31 mouse cellular contexts compared by ENCODE assay signal in the genomic region with DNA sequence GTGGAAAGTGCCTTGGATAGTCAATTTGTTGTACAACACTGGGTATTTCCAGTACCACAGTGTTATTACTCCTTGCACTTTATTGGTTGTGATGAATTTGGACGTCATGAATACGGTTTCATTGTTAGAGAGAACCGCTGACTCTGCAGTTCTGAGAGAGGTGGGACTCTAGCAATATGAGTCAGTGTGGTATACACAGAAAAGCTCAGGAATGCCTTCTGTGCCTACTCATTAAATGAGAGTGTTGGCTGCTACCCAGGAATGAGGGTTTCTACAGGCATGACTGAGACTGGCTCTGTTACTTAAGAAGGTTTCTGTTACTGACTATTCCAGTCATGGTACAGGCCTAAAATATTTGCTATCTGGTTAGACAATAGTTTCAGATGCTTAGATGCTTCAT. TPM values are rescaled to one million over a fixed set of nuclear protein-coding genes. Genes with fewer than 3 reads are reported as not detected.
A peak's percentile ranks its signal among the peaks of the same experiment; 100 is the strongest.
DNase-seq lines count a peak whose midpoint lies in the region; ATAC-seq lines count a peak whose summit lies in the region.
"Had no signal": no experiment of that assay in that cellular context is flagged by ENCODE, and none has a peak within 500 bp of the region (broad histone marks: within the 10 kb centered on the region; RNA-seq: fewer than 3 reads in every experiment).

No protein-coding gene starts in this region.

- WGBS in embryonic facial prominence, embryonic 14.5 days = 67% methylated on average over 3 of the region's 3 CpGs
- 90% methylated on average over 3 of the region's 3 CpGs for WGBS in embryonic facial prominence, embryonic 10.5 days
- WGBS in limb, embryonic 13.5 days = 67% methylated on average over 3 of the region's 3 CpGs
- 83% methylated on average over 3 of the region's 3 CpGs for WGBS in limb, embryonic 10.5 days
- 82% methylated on average over 3 of the region's 3 CpGs for WGBS in intestine, embryonic 16.5 days
- 79% methylated on average over 3 of the region's 3 CpGs for WGBS in heart, embryonic 10.5 days

- H3K9me3 ChIP-seq in embryonic facial prominence, embryonic 14.5 days (ENCODE audit: control insufficient read depth, low read length) = no peaks in the 10 kb centered on the region
- no peaks in the 10 kb centered on the region for H3K9me3 ChIP-seq in embryonic facial prominence, embryonic 10.5 days
- no peaks in the 10 kb centered on the region for H3K9me3 ChIP-seq in limb, embryonic 13.5 days
- H3K9me3 ChIP-seq in limb, embryonic 10.5 days (replicated peaks) = no peaks in the 10 kb centered on the region
- H3K9me3 ChIP-seq in ES-E14 (ENCODE audit: control insufficient read depth, insufficient read depth, low read depth, low read length) = no peaks in the 10 kb centered on the region
- no peaks in the 10 kb centered on the region for H3K9me3 ChIP-seq in intestine, embryonic 16.5 days (ENCODE audit: control insufficient read depth, low read length)
- H3K9me3 ChIP-seq in heart, embryonic 10.5 days = no peaks in the 10 kb centered on the region
- H3K9me3 ChIP-seq: hindbrain, embryonic 15.5 days; intestine, embryonic 15.5 days; midbrain, embryonic 10.5 days; neural tube, embryonic 13.5 days had no signal

- H3K9ac ChIP-seq in embryonic facial prominence, embryonic 14.5 days (ENCODE audit: low read depth, low read length) = no peak overlapping the region
- no peak overlapping the region for H3K9ac ChIP-seq in limb, embryonic 13.5 days
- no peak overlapping the region for H3K9ac ChIP-seq in ES-E14 (ENCODE audit: insufficient read depth, low read depth, low read length, poor library complexity, severe bottlenecking)
- no peak overlapping the region for H3K9ac ChIP-seq in intestine, embryonic 16.5 days (ENCODE audit: low read depth, low read length)
- H3K9ac ChIP-seq: hindbrain, embryonic 15.5 days; intestine, embryonic 15.5 days; lung, embryonic 14.5 days; neural tube, embryonic 13.5 days had no signal

- H3K4me2 ChIP-seq in embryonic facial prominence, embryonic 14.5 days (ENCODE audit: low read depth, low read length) = no peak overlapping the region
- H3K4me2 ChIP-seq in limb, embryonic 13.5 days (replicated peaks) = no peak overlapping the region
- H3K4me2 ChIP-seq in intestine, embryonic 16.5 days (ENCODE audit: low read depth, low read length) = no peak overlapping the region
- H3K4me2 ChIP-seq: hindbrain, embryonic 15.5 days; intestine, embryonic 15.5 days; liver, embryonic 11.5 days; lung, embryonic 14.5 days; neural tube, embryonic 13.5 days had no signal

- H3K27me3 ChIP-seq in embryonic facial prominence, embryonic 14.5 days (replicated peaks; ENCODE audit: control insufficient read depth, insufficient read depth, low read length) = no peaks in the 10 kb centered on the region
- no peaks in the 10 kb centered on the region for H3K27me3 ChIP-seq in embryonic facial prominence, embryonic 10.5 days (replicated peaks; ENCODE audit: low read depth, poor library complexity, severe bottlenecking)
- H3K27me3 ChIP-seq in limb, embryonic 13.5 days = no peaks in the 10 kb centered on the region
- no peaks in the 10 kb centered on the region for H3K27me3 ChIP-seq in limb, embryonic 10.5 days (ENCODE audit: low read depth, poor library complexity, severe bottlenecking)
- no peaks in the 10 kb centered on the region for H3K27me3 ChIP-seq in intestine, embryonic 16.5 days (replicated peaks; ENCODE audit: control insufficient read depth, insufficient read depth, low read length)
- H3K27me3 ChIP-seq in heart, embryonic 10.5 days (ENCODE audit: insufficient read depth, poor library complexity, severe bottlenecking) = no peaks in the 10 kb centered on the region
- H3K27me3 ChIP-seq: hindbrain, embryonic 15.5 days; intestine, embryonic 15.5 days; neural tube, embryonic 13.5 days had no signal

- no peak overlapping the region for H3K27ac ChIP-seq in embryonic facial prominence, embryonic 14.5 days (replicated peaks; ENCODE audit: low read depth, low read length)
- no peak overlapping the region for H3K27ac ChIP-seq in embryonic facial prominence, embryonic 10.5 days (replicated peaks)
- no peak overlapping the region for H3K27ac ChIP-seq in limb, embryonic 13.5 days
- no peak overlapping the region for H3K27ac ChIP-seq in limb, embryonic 10.5 days
- H3K27ac ChIP-seq in ES-E14 (ENCODE audit: insufficient read depth, low read depth, low read length, poor library complexity, severe bottlenecking) = no peak overlapping the region
- no peak overlapping the region for H3K27ac ChIP-seq in intestine, embryonic 16.5 days (ENCODE audit: low read length)
- H3K27ac ChIP-seq in heart, embryonic 10.5 days = no peak overlapping the region
- H3K27ac ChIP-seq: hindbrain, embryonic 15.5 days; intestine, embryonic 15.5 days; macrophage; midbrain, embryonic 10.5 days; neural tube, embryonic 13.5 days had no signal

- DNase-seq in embryonic facial prominence, embryonic 14.5 days (ENCODE audit: low spot score) = peak; percentile 80
- DNase-seq in embryonic facial prominence, embryonic 10.5 days (ENCODE audit: low spot score) = no peak
- no peak for DNase-seq in limb, embryonic 10.5 days (ENCODE audit: low spot score)
- DNase-seq in ES-E14 (ENCODE audit: low read depth, low spot score) = no peak
- DNase-seq in fibroblast of lung, adult 2 months (ENCODE audit: low read depth) = peak; percentile 69
- DNase-seq in heart, embryonic 10.5 days (ENCODE audit: low spot score) = no peak
- DNase-seq: cerebellum, adult 2 months; gastrocnemius, postnatal 14 days; heart, adult 18-20 months; heart, postnatal 36 days; lung, embryonic 14.5 days; spleen, adult 18-20 months; thymus, adult 18-20 months; thymus, postnatal 4 days had no signal

- peak; percentile 67; the same call in 1 of the 2 replicates for ATAC-seq in embryonic facial prominence, embryonic 14.5 days (ENCODE audit: low read depth)
- ATAC-seq in limb, embryonic 13.5 days (ENCODE audit: low FRiP score, low read depth) = peak; percentile 71; the same call in 1 of the 2 replicates
- ATAC-seq in intestine, embryonic 16.5 days = no peak
- ATAC-seq: activated CD4-positive, CD25-positive, alpha-beta regulatory T cell, adult 4 months; intestine, embryonic 15.5 days had no signal

- in situ Hi-C loops in ES-E14 (cut with MboI; ENCODE audit: low sequenced_read_pairs in 2 of 2, unreplicated experiment in 2 of 2) = no loop called here

- no peaks in the 10 kb centered on the region for H3K4me1 ChIP-seq in embryonic facial prominence, embryonic 14.5 days (ENCODE audit: control insufficient read depth, insufficient read depth, low read length)
- no peaks in the 10 kb centered on the region for H3K4me1 ChIP-seq in embryonic facial prominence, embryonic 10.5 days
- H3K4me1 ChIP-seq in limb, embryonic 13.5 days = no peaks in the 10 kb centered on the region
- no peaks in the 10 kb centered on the region for H3K4me1 ChIP-seq in limb, embryonic 10.5 days
- H3K4me1 ChIP-seq in ES-E14 (ENCODE audit: control insufficient read depth in 2 of 2, insufficient read depth in 2 of 2, low read length in 2 of 2, poor library complexity in 1 of 2) = no peaks in the 10 kb centered on the region
- no peaks in the 10 kb centered on the region for H3K4me1 ChIP-seq in intestine, embryonic 16.5 days (ENCODE audit: control insufficient read depth, insufficient read depth, low read length)
- H3K4me1 ChIP-seq in heart, embryonic 10.5 days = no peaks in the 10 kb centered on the region
- H3K4me1 ChIP-seq: hindbrain, embryonic 15.5 days; intestine, embryonic 15.5 days; midbrain, embryonic 10.5 days; neural tube, embryonic 13.5 days had no signal

- no peak overlapping the region for H3K4me3 ChIP-seq in embryonic facial prominence, embryonic 14.5 days (ENCODE audit: low read depth, low read length)
- H3K4me3 ChIP-seq in embryonic facial prominence, embryonic 10.5 days = no peak overlapping the region
- no peak overlapping the region for H3K4me3 ChIP-seq in limb, embryonic 13.5 days
- no peak overlapping the region for H3K4me3 ChIP-seq in limb, embryonic 10.5 days
- no peak overlapping the region for H3K4me3 ChIP-seq in ES-E14 (ENCODE audit: insufficient read depth in 1 of 2, low read depth in 1 of 2, low read length in 2 of 2, poor library complexity in 1 of 2, severe bottlenecking in 1 of 2)
- no peak overlapping the region for H3K4me3 ChIP-seq in intestine, embryonic 16.5 days (ENCODE audit: low read length)
- no peak overlapping the region for H3K4me3 ChIP-seq in heart, embryonic 10.5 days
- H3K4me3 ChIP-seq: erythroblast, embryonic 14.5 days; hindbrain, embryonic 15.5 days; intestine, embryonic 15.5 days; midbrain, embryonic 10.5 days; neural tube, embryonic 13.5 days had no signal

- H3K36me3 ChIP-seq in embryonic facial prominence, embryonic 14.5 days (ENCODE audit: control insufficient read depth, insufficient read depth, low read length) = no peaks in the 10 kb centered on the region
- no peaks in the 10 kb centered on the region for H3K36me3 ChIP-seq in embryonic facial prominence, embryonic 10.5 days (replicated peaks)
- no peaks in the 10 kb centered on the region for H3K36me3 ChIP-seq in limb, embryonic 13.5 days
- H3K36me3 ChIP-seq in limb, embryonic 10.5 days = no peaks in the 10 kb centered on the region
- no peaks in the 10 kb centered on the region for H3K36me3 ChIP-seq in ES-E14 (ENCODE audit: control insufficient read depth, insufficient read depth, low read length, poor library complexity, severe bottlenecking)
- H3K36me3 ChIP-seq in intestine, embryonic 16.5 days (ENCODE audit: control insufficient read depth, insufficient read depth, low read length) = no peaks in the 10 kb centered on the region
- no peaks in the 10 kb centered on the region for H3K36me3 ChIP-seq in heart, embryonic 10.5 days
- H3K36me3 ChIP-seq: hindbrain, embryonic 15.5 days; intestine, embryonic 15.5 days; midbrain, embryonic 10.5 days; neural tube, embryonic 13.5 days had no signal

RNA-seq across cellular contexts. Expression of gene Lipn, which starts 15.7 kb away (rescaled TPM):
- not detected in 2 replicates for polyA plus RNA-seq in embryonic facial prominence, embryonic 14.5 days (2014; fragmentation: Nextera tagmentation; extraction: Ambion mirVana)
- polyA plus RNA-seq in embryonic facial prominence, embryonic 10.5 days (2016; fragmentation: Nextera tagmentation; extraction: Ambion mirVana) = not detected in 2 replicates
- not detected in 2 replicates for polyA plus RNA-seq in limb, embryonic 13.5 days (2015; fragmentation: Nextera tagmentation; extraction: Ambion mirVana)
- not detected in 2 replicates for polyA plus RNA-seq in limb, embryonic 10.5 days (2016; fragmentation: Nextera tagmentation; extraction: Ambion mirVana)
- not detected in 2 replicates for total RNA-seq in ES-E14 (2012; rRNA removed)
- not detected in 2 replicates for polyA plus RNA-seq in intestine, embryonic 16.5 days (2015; fragmentation: Nextera tagmentation; extraction: Ambion mirVana)
- not detected in 2 replicates for polyA plus RNA-seq in heart, embryonic 10.5 days (2016; fragmentation: Nextera tagmentation; extraction: Ambion mirVana)
- total RNA-seq: gastrocnemius, postnatal 14 days; heart, adult 18-20 months; heart, postnatal 36 days; layer of hippocampus, postnatal 14 days; left cerebral cortex, postnatal 25 days had no signal
- polyA plus RNA-seq: activated CD4-positive, CD25-positive, alpha-beta regulatory T cell, adult 4 months; cerebellum, adult 2 months; embryonic facial prominence, embryonic 11.5 days; erythroblast, embryonic 14.5 days; heart, embryonic 14.5 days; hindbrain, embryonic 15.5 days; intestine, embryonic 15.5 days; kidney, embryonic 16.5 days; large intestine, adult 2 months; liver, embryonic 11.5 days; lung, embryonic 14.5 days; midbrain, embryonic 10.5 days; neural tube, embryonic 13.5 days had no signal

RNA-seq across cellular contexts. Expression of gene Lipk, which starts 43.4 kb away (rescaled TPM):
- 0.45 and 0.51 TPM in 2 replicates for polyA plus RNA-seq in embryonic facial prominence, embryonic 14.5 days (2014; fragmentation: Nextera tagmentation; extraction: Ambion mirVana)
- polyA plus RNA-seq in embryonic facial prominence, embryonic 10.5 days (2016; fragmentation: Nextera tagmentation; extraction: Ambion mirVana) = not detected in 2 replicates
- 0.09 and 0.13 TPM in 2 replicates for polyA plus RNA-seq in limb, embryonic 13.5 days (2015; fragmentation: Nextera tagmentation; extraction: Ambion mirVana)
- not detected in 2 replicates for polyA plus RNA-seq in limb, embryonic 10.5 days (2016; fragmentation: Nextera tagmentation; extraction: Ambion mirVana)
- not detected in 2 replicates for total RNA-seq in ES-E14 (2012; rRNA removed)
- 0.06 TPM in 1 of 2 replicates, not detected in the other for polyA plus RNA-seq in intestine, embryonic 16.5 days (2015; fragmentation: Nextera tagmentation; extraction: Ambion mirVana)
- polyA plus RNA-seq in heart, embryonic 10.5 days (2016; fragmentation: Nextera tagmentation; extraction: Ambion mirVana) = not detected in 2 replicates
- total RNA-seq: gastrocnemius, postnatal 14 days; heart, adult 18-20 months; heart, postnatal 36 days; layer of hippocampus, postnatal 14 days; left cerebral cortex, postnatal 25 days had no signal
- polyA plus RNA-seq: activated CD4-positive, CD25-positive, alpha-beta regulatory T cell, adult 4 months; cerebellum, adult 2 months; embryonic facial prominence, embryonic 11.5 days; erythroblast, embryonic 14.5 days; heart, embryonic 14.5 days; hindbrain, embryonic 15.5 days; intestine, embryonic 15.5 days; kidney, embryonic 16.5 days; liver, embryonic 11.5 days; lung, embryonic 14.5 days; macrophage; midbrain, embryonic 10.5 days; neural tube, embryonic 13.5 days had no signal

RNA-seq across cellular contexts. Expression of gene Lipm, which starts 49.2 kb away (rescaled TPM):
- 4.5 and 5.2 TPM in 2 replicates for polyA plus RNA-seq in embryonic facial prominence, embryonic 14.5 days (2014; fragmentation: Nextera tagmentation; extraction: Ambion mirVana)
- not detected in 2 replicates for polyA plus RNA-seq in embryonic facial prominence, embryonic 10.5 days (2016; fragmentation: Nextera tagmentation; extraction: Ambion mirVana)
- 0.46 and 0.98 TPM in 2 replicates for polyA plus RNA-seq in limb, embryonic 13.5 days (2015; fragmentation: Nextera tagmentation; extraction: Ambion mirVana)
- not detected in 2 replicates for polyA plus RNA-seq in limb, embryonic 10.5 days (2016; fragmentation: Nextera tagmentation; extraction: Ambion mirVana)
- 0.09 TPM in 1 of 2 replicates, not detected in the other for total RNA-seq in ES-E14 (2012; rRNA removed)
- not detected in 2 replicates for polyA plus RNA-seq in intestine, embryonic 16.5 days (2015; fragmentation: Nextera tagmentation; extraction: Ambion mirVana)
- polyA plus RNA-seq in heart, embryonic 10.5 days (2016; fragmentation: Nextera tagmentation; extraction: Ambion mirVana) = not detected in 2 replicates
- total RNA-seq: adrenal gland, postnatal 36 days; gastrocnemius, postnatal 14 days; heart, adult 18-20 months; heart, postnatal 36 days; left cerebral cortex, postnatal 25 days had no signal
- polyA plus RNA-seq: activated CD4-positive, CD25-positive, alpha-beta regulatory T cell, adult 4 months; cerebellum, adult 2 months; erythroblast, embryonic 14.5 days; heart, embryonic 14.5 days; hindbrain, embryonic 15.5 days; intestine, embryonic 15.5 days; kidney, embryonic 16.5 days; large intestine, adult 2 months; liver, embryonic 11.5 days; lung, embryonic 14.5 days; macrophage; midbrain, embryonic 10.5 days; neural tube, embryonic 13.5 days had no signal

Comparison
In these comparisons a context has a peak if more than half of its experiments do, and no peak if none do; other contexts are left out.
1. DNase-seq: peak in embryonic facial prominence, embryonic 14.5 days (single experiment) and fibroblast of lung, adult 2 months (single experiment); none in embryonic facial prominence, embryonic 10.5 days (single experiment), limb, embryonic 10.5 days (single experiment), ES-E14 (single experiment) and heart, embryonic 10.5 days (single experiment).